Mouse (Mus musculus) midbrain, embryonic 13.5 days (tissue): ENCODE data around the gene Zbtb38. TPM values are rescaled to one million over a fixed set of nuclear protein-coding genes. Genes with fewer than 3 reads are reported as not detected.
"Not testable (repeated sequence)": the region's sequence is repeated elsewhere in the genome, so short reads cannot be mapped to it uniquely, and the experiment has no call there.

Source experiments
- ATAC-seq: fragments of 200-750 bp; cut with Nextera tagmentation; 2 replicates; pipeline ENCODE4 v1.8.0; 2017; ENCODE audit warnings: mild to moderate bottlenecking, moderate TSS enrichment, moderate library complexity
- H3K27ac ChIP-seq: fragments of 300-500 bp; sonication (generic); 2 replicates; pipeline ENCODE4 v1.5.1; 2015; ENCODE audit warnings: inconsistent platforms, mild to moderate bottlenecking, moderate library complexity
- H3K27me3 ChIP-seq: fragments of 300-500 bp; sonication (generic); 2 replicates; pipeline ENCODE4 v1.6.1; 2015; ENCODE audit warnings: mild to moderate bottlenecking, inconsistent platforms
- H3K36me3 ChIP-seq: fragments of 300-500 bp; sonication (generic); 2 replicates; pipeline ENCODE4 v1.6.1; 2015; ENCODE audit warnings: mild to moderate bottlenecking, inconsistent platforms
- H3K4me1 ChIP-seq: fragments of 300-500 bp; sonication (generic); replicated peaks from 2 replicates; pipeline ENCODE4 v1.6.1; 2015; ENCODE audit warnings: inconsistent platforms
- H3K4me2 ChIP-seq: fragments of 300-500 bp; sonication (generic); replicated peaks from 2 replicates; pipeline ENCODE4 v1.6.1; 2015; ENCODE audit warnings: moderate library complexity, mild to moderate bottlenecking, inconsistent platforms
- H3K4me3 ChIP-seq: fragments of 300-500 bp; sonication (generic); replicated peaks from 2 replicates; pipeline ENCODE4 v1.5.1; 2015; ENCODE audit warnings: mild to moderate bottlenecking, inconsistent platforms
- H3K9ac ChIP-seq: fragments of 300-500 bp; sonication (generic); replicated peaks from 2 replicates; pipeline ENCODE4 v1.6.1; 2015; ENCODE audit warnings: mild to moderate bottlenecking, inconsistent platforms
- H3K9me3 ChIP-seq: fragments of 300-500 bp; sonication (generic); 2 replicates; pipeline ENCODE4 v1.6.1; 2016; ENCODE audit warnings: mild to moderate bottlenecking, inconsistent platforms
- WGBS: fragments of 180-500 bp; shearing (Covaris S2); methylation state at CpG from one replicate; pipeline ENCODE4 v1.1.7; 2015; 5-methylcytosine and 5-hydroxymethylcytosine counted together
- polyA plus RNA-seq: library from polyadenylated mRNA; unstranded; fragments of >200 nt; fragmentation: Nextera tagmentation; extraction: Ambion mirVana; gene quantifications from 2 replicates; pipeline ENCODE4 v1.2.1, GENCODE M21; 2015

Zbtb38 gene
- polyA plus RNA-seq, 1 experiment from 2014 or later = 38.0 TPM

- ATAC-seq = no peak
- Histone ChIP-seq H3K9ac (no peak overlapping the region), H3K9me3 (no peaks in the 10 kb centered on the region), H3K4me3 (no peak overlapping the region), H3K27me3 (no peaks in the 10 kb centered on the region), H3K27ac (no peak overlapping the region), H3K36me3 (peaks cover 3% of the 10 kb centered on the region; the same call in 1 of the 2 replicates), H3K4me2 (no peak overlapping the region), H3K4me1 (no peaks in the 10 kb centered on the region)
- WGBS = 82% methylated on average over 5 of the region's 5 CpGs
Measured at GRCm38 (mm10) chr9:96678611-96679010, 74.0 kb downstream of the Zbtb38 start.

- H3K4me1 ChIP-seq, ATAC-seq, H3K27ac ChIP-seq, H3K36me3 ChIP-seq, H3K4me2 ChIP-seq, H3K4me3 ChIP-seq, H3K9me3 ChIP-seq, H3K27me3 ChIP-seq, H3K9ac ChIP-seq: not testable (repeated sequence)
- WGBS = 87% methylated on average over 5 of the region's 5 CpGs
Measured at GRCm38 (mm10) chr9:96677711-96678110, 74.9 kb downstream of the Zbtb38 start.

GRCm38 (mm10) chr9:96676671-96677070 is 76.0 kb downstream of the Zbtb38 start:
- no peaks in the 10 kb centered on the region for H3K27me3 ChIP-seq
- no peak overlapping the region for H3K4me3 ChIP-seq
- H3K9me3 ChIP-seq = no peaks in the 10 kb centered on the region
- ATAC-seq = no peak
- H3K4me1 ChIP-seq = no peaks in the 10 kb centered on the region
- no peak overlapping the region for H3K9ac ChIP-seq
- 89% methylated on average over 10 of the region's 10 CpGs for WGBS
- 0 out of 2 replicates have a peak, but pooled peaks cover 3% of the 10 kb centered on the region for H3K36me3 ChIP-seq
- no peak overlapping the region for H3K27ac ChIP-seq
- H3K4me2 ChIP-seq = no peak overlapping the region

GRCm38 (mm10) chr9:96675763-96676640 is 76.6 kb downstream of the Zbtb38 start:
- Histone ChIP-seq H3K4me2 (no peak overlapping the region), H3K9me3 (no peaks in the 10 kb centered on the region), H3K9ac (no peak overlapping the region), H3K36me3 (no peaks in the 10 kb centered on the region), H3K27ac (no peak overlapping the region), H3K27me3 (no peaks in the 10 kb centered on the region), H3K4me3 (no peak overlapping the region), H3K4me1 (no peaks in the 10 kb centered on the region)
- ATAC-seq = no peak
- 87% methylated on average over 8 of the region's 8 CpGs for WGBS

- no peaks in the 10 kb centered on the region for H3K4me1 ChIP-seq
- H3K4me3 ChIP-seq = no peak overlapping the region
- H3K9me3 ChIP-seq = no peaks in the 10 kb centered on the region
- H3K9ac ChIP-seq = no peak overlapping the region
- 42% methylated on average over 5 of the region's 5 CpGs for WGBS
- no peak overlapping the region for H3K27ac ChIP-seq
- no peaks in the 10 kb centered on the region for H3K27me3 ChIP-seq
- no peak overlapping the region for H3K4me2 ChIP-seq
- H3K36me3 ChIP-seq = no peaks in the 10 kb centered on the region
- peak; percentile 44; the same call in 1 of the 2 replicates for ATAC-seq
Measured at GRCm38 (mm10) chr9:96675071-96675762, 77.4 kb downstream of the Zbtb38 start.

GRCm38 (mm10) chr9:96674301-96674700 is 78.3 kb downstream of the Zbtb38 start:
- H3K27me3 ChIP-seq = no peaks in the 10 kb centered on the region
- no peak overlapping the region for H3K27ac ChIP-seq
- no peaks in the 10 kb centered on the region for H3K9me3 ChIP-seq
- WGBS = 86% methylated on average over 8 of the region's 8 CpGs
- H3K4me2 ChIP-seq = no peak overlapping the region
- H3K4me3 ChIP-seq = no peak overlapping the region
- H3K4me1 ChIP-seq = 0 out of 2 replicates have a peak, but pooled peaks cover 4% of the 10 kb centered on the region
- H3K36me3 ChIP-seq = no peaks in the 10 kb centered on the region
- no peak overlapping the region for H3K9ac ChIP-seq
- no peak for ATAC-seq

GRCm38 (mm10) chr9:96672466-96672865 is 80.2 kb downstream of the Zbtb38 start:
- H3K9ac ChIP-seq = no peak overlapping the region
- 88% methylated on average over 2 of the region's 2 CpGs for WGBS
- no peaks in the 10 kb centered on the region for H3K36me3 ChIP-seq
- no peak overlapping the region for H3K4me3 ChIP-seq
- 0 out of 2 replicates have a peak, but pooled peaks cover 4% of the 10 kb centered on the region for H3K4me1 ChIP-seq
- no peaks in the 10 kb centered on the region for H3K27me3 ChIP-seq
- H3K9me3 ChIP-seq = no peaks in the 10 kb centered on the region
- H3K4me2 ChIP-seq = no peak overlapping the region
- ATAC-seq = no peak
- no peak overlapping the region for H3K27ac ChIP-seq

- no peak overlapping the region for H3K27ac ChIP-seq
- H3K9ac ChIP-seq = no peak overlapping the region
- no peak for ATAC-seq
- no peak overlapping the region for H3K4me3 ChIP-seq
- no peaks in the 10 kb centered on the region for H3K36me3 ChIP-seq
- 92% methylated on average over 12 of the region's 12 CpGs for WGBS
- no peaks in the 10 kb centered on the region for H3K9me3 ChIP-seq
- no peak overlapping the region for H3K4me2 ChIP-seq
- H3K4me1 ChIP-seq = 0 out of 2 replicates have a peak, but pooled peaks cover 4% of the 10 kb centered on the region
- H3K27me3 ChIP-seq = no peaks in the 10 kb centered on the region
Measured at GRCm38 (mm10) chr9:96671249-96671648, 81.4 kb downstream of the Zbtb38 start.

GRCm38 (mm10) chr9:96669877-96670276 is 82.8 kb downstream of the Zbtb38 start:
- WGBS = 2% methylated on average over 15 of the region's 15 CpGs
- no peaks in the 10 kb centered on the region for H3K36me3 ChIP-seq
- H3K4me1 ChIP-seq = 0 out of 2 replicates have a peak, but pooled peaks cover 4% of the 10 kb centered on the region

GRCm38 (mm10) chr9:96668628-96669027 is 84.0 kb downstream of the Zbtb38 start:
- Histone ChIP-seq H3K4me1 (0 out of 2 replicates have a peak, but pooled peaks cover 4% of the 10 kb centered on the region), H3K4me2 (no peak overlapping the region), H3K9me3 (no peaks in the 10 kb centered on the region), H3K9ac (no peak overlapping the region), H3K36me3 (no peaks in the 10 kb centered on the region), H3K27ac (no peak overlapping the region), H3K27me3 (no peaks in the 10 kb centered on the region), H3K4me3 (no peak overlapping the region)
- 0 out of 2 replicates have a peak, but pooled peaks have one; percentile 15 for ATAC-seq
- 54% methylated on average over 5 of the region's 5 CpGs for WGBS

More at GRCm38 (mm10) chr9:96669877-96670276, 82.8 kb downstream of the Zbtb38 start:
- H3K4me2 ChIP-seq = peak overlapping the region; percentile 57
- peak overlapping the region; percentile 85 for H3K27ac ChIP-seq
- no peaks in the 10 kb centered on the region for H3K9me3 ChIP-seq
- peak; percentile 100 for ATAC-seq
- H3K4me3 ChIP-seq = peak overlapping the region; percentile 36
- no peaks in the 10 kb centered on the region for H3K27me3 ChIP-seq
- peak overlapping the region; percentile 43; the same call in 1 of the 2 replicates for H3K9ac ChIP-seq

- H3K36me3 ChIP-seq = no peaks in the 10 kb centered on the region
- no peak overlapping the region for H3K27ac ChIP-seq
- ATAC-seq = peak; percentile 62; the same call in 1 of the 2 replicates
- no peak overlapping the region for H3K4me2 ChIP-seq
- H3K4me1 ChIP-seq = no peaks in the 10 kb centered on the region
- H3K9ac ChIP-seq = no peak overlapping the region
- no peaks in the 10 kb centered on the region for H3K9me3 ChIP-seq
- H3K27me3 ChIP-seq = no peaks in the 10 kb centered on the region
- H3K4me3 ChIP-seq = no peak overlapping the region
- 71% methylated on average over 10 of the region's 10 CpGs for WGBS
Measured at GRCm38 (mm10) chr9:96660510-96661244, 92.0 kb downstream of the Zbtb38 start.
